Mouse (Mus musculus) testis, adult 2 months (tissue): Measurements from ENCODE around the gene Rasgrp3.

Experiments
- CTCF ChIP-seq: fragments of 200-500 bp; IDR thresholded peaks from 2 replicates; pipeline ENCODE4 v1.5.1; 2012; ENCODE audit warnings: low read depth, mild to moderate bottlenecking, inconsistent platforms, low read length, moderate library complexity; ENCODE audit not compliant: control insufficient read depth, insufficient read depth, insufficient replicate concordance
- POLR2A ChIP-seq: fragments of 200-500 bp; IDR thresholded peaks from 2 replicates; pipeline ENCODE4 v1.6.1; 2012; ENCODE audit warnings: low read depth, mild to moderate bottlenecking, inconsistent platforms, low read length, moderate library complexity; ENCODE audit not compliant: control insufficient read depth

GRCm38 (mm10) chr17:75495213-75495612 is 59.5 kb downstream of the Rasgrp3 start:
- no peak for TF ChIP-seq CTCF
- TF ChIP-seq POLR2A, result no peak
